16 mouse cellular contexts compared by ENCODE assay signal in genomic region chrX:136085155-136085554, GRCm38 (mm10). TPM values are rescaled to one million over a fixed set of nuclear protein-coding genes. Genes with fewer than 3 reads are reported as not detected.
"Had no signal": no experiment of that assay in that cellular context is flagged by ENCODE, and none has a peak within 500 bp of the region (broad histone marks: within the 10 kb centered on the region; RNA-seq: fewer than 3 reads in every experiment).

Nxf3 (minus strand) TSS chrX:136085255.

- H3K36me3 ChIP-seq: midbrain, embryonic 10.5 days; midbrain, embryonic 12.5 days; neural tube, embryonic 12.5 days had no signal

- H3K4me1 ChIP-seq: midbrain, embryonic 10.5 days; midbrain, embryonic 12.5 days; neural tube, embryonic 12.5 days had no signal

- H3K27ac ChIP-seq: liver, embryonic 14.5 days; midbrain, embryonic 10.5 days; midbrain, embryonic 12.5 days; neural tube, embryonic 12.5 days had no signal

- H3K4me3 ChIP-seq: midbrain, embryonic 10.5 days; midbrain, embryonic 12.5 days; neural tube, embryonic 12.5 days had no signal

- H3K27me3 ChIP-seq: neural tube, embryonic 12.5 days had no signal

- DNase-seq: lung, adult 18-20 months; lung, embryonic 14.5 days; lung, postnatal 10 days; lung, postnatal 4 days; midbrain, embryonic 14.5 days; right cerebral cortex, postnatal 14 days; thymus, adult 2 months; thymus, postnatal 25 days; thymus, postnatal 4 days had no signal

RNA-seq across cellular contexts. Expression of gene Nxf3, which starts in this region (rescaled TPM):
- polyA plus RNA-seq: midbrain, embryonic 10.5 days; midbrain, embryonic 12.5 days; midbrain, embryonic 14.5 days; midbrain, embryonic 16.5 days; neural tube, embryonic 12.5 days; stomach, embryonic 14.5 days; stomach, embryonic 16.5 days had no signal
